Mouse (Mus musculus) midbrain, embryonic 16.5 days (tissue): ENCODE data around the gene Gper1. TPM values are rescaled to one million over a fixed set of nuclear protein-coding genes. Genes with fewer than 3 reads are reported as not detected.
A peak's percentile ranks its signal among the peaks of the same experiment; 100 is the strongest.

Experiments
- ATAC-seq: fragments of 200-750 bp; cut with Nextera tagmentation; 2 replicates; pipeline ENCODE4 v1.8.0; 2017; ENCODE audit warnings: moderate TSS enrichment
- H3K27ac ChIP-seq: fragments of 300-500 bp; sonication (generic); 2 replicates; pipeline ENCODE4 v1.5.1; 2014; ENCODE audit warnings: mild to moderate bottlenecking, low read length, mixed read lengths
- H3K27me3 ChIP-seq: fragments of 300-500 bp; sonication (generic); 2 replicates; pipeline ENCODE4 v1.6.1; 2014; ENCODE audit warnings: low read depth, low read length, mixed read lengths; ENCODE audit not compliant: control insufficient read depth, insufficient read depth
- H3K36me3 ChIP-seq: fragments of 300-500 bp; sonication (generic); 2 replicates; pipeline ENCODE4 v1.6.1; 2014; ENCODE audit warnings: mild to moderate bottlenecking, low read length, moderate library complexity, mixed read lengths; ENCODE audit not compliant: control insufficient read depth, insufficient read depth
- H3K4me1 ChIP-seq: fragments of 300-500 bp; sonication (generic); 2 replicates; pipeline ENCODE4 v1.6.1; 2014; ENCODE audit warnings: mild to moderate bottlenecking, low read length, mixed read lengths; ENCODE audit not compliant: control insufficient read depth, insufficient read depth
- H3K4me2 ChIP-seq: fragments of 300-500 bp; sonication (generic); 2 replicates; pipeline ENCODE4 v1.6.1; 2014; ENCODE audit warnings: mild to moderate bottlenecking, low read length, mixed read lengths
- H3K4me3 ChIP-seq: fragments of 300-500 bp; sonication (generic); 2 replicates; pipeline ENCODE4 v1.5.1; 2014; ENCODE audit warnings: low read depth, mild to moderate bottlenecking, low read length, moderate library complexity, mixed read lengths
- H3K9ac ChIP-seq: fragments of 300-500 bp; sonication (generic); 2 replicates; pipeline ENCODE4 v1.6.1; 2014; ENCODE audit warnings: low read depth, low read length, mixed read lengths
- H3K9me3 ChIP-seq: fragments of 300-500 bp; sonication (generic); replicated peaks from 2 replicates; pipeline ENCODE4 v1.6.1; 2014; ENCODE audit warnings: mild to moderate bottlenecking, low read length, mixed read lengths; ENCODE audit not compliant: control insufficient read depth, poor library complexity, severe bottlenecking
- WGBS: fragments of 180-500 bp; shearing (Covaris S2); extraction: QIAGEN DNeasy Blood & Tissue Kit; methylation state at CpG from one replicate; pipeline ENCODE4 v1.1.7; 2014; 5-methylcytosine and 5-hydroxymethylcytosine counted together
- polyA plus RNA-seq: library from polyadenylated mRNA; unstranded; fragments of >200 nt; fragmentation: Nextera tagmentation; extraction: Ambion mirVana; gene quantifications from 2 replicates; pipeline ENCODE4 v1.2.1, GENCODE M21; 2015

Gper1 gene
- polyA plus RNA-seq, 1 experiment from 2014 or later = 9.4 TPM

DNA sequence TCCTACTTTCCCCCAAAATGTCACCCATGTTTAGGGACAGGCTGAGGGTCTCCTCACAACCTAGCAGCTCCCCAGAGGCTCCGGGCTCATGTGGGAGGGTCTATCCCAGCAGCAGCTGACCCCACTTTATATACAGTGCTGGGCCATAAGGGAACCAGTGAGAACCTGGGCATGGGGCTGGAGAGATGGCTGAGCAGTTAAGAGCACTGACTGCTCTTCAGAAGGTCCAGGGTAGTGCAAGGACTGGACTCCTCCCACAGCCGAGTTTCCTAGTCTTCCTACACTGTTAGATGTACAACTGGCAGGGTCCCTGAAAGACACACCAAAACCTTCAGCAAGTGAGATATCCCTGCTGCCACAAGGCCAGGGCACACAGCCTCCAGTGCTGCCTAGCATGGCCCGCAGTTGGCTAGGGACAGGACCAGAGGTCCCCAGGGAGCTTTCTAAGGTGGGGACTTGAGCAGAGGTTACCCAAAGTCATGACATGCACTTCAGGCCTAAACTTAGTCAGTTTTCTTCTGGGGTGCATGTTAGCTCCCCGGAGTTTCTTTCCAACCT, 25.5 kb upstream of the Gper1 start:
- no peak overlapping the region for H3K9ac ChIP-seq
- no peaks in the 10 kb centered on the region for H3K9me3 ChIP-seq
- WGBS = 89% methylated on average over 4 of the region's 4 CpGs
- H3K36me3 ChIP-seq = no peaks in the 10 kb centered on the region
- no peak overlapping the region for H3K4me2 ChIP-seq
- no peak overlapping the region for H3K27ac ChIP-seq
- no peak overlapping the region for H3K4me3 ChIP-seq
- no peak for ATAC-seq
- no peaks in the 10 kb centered on the region for H3K27me3 ChIP-seq
- H3K4me1 ChIP-seq = peaks cover 3% of the 10 kb centered on the region; the same call in 1 of the 2 replicates

DNA sequence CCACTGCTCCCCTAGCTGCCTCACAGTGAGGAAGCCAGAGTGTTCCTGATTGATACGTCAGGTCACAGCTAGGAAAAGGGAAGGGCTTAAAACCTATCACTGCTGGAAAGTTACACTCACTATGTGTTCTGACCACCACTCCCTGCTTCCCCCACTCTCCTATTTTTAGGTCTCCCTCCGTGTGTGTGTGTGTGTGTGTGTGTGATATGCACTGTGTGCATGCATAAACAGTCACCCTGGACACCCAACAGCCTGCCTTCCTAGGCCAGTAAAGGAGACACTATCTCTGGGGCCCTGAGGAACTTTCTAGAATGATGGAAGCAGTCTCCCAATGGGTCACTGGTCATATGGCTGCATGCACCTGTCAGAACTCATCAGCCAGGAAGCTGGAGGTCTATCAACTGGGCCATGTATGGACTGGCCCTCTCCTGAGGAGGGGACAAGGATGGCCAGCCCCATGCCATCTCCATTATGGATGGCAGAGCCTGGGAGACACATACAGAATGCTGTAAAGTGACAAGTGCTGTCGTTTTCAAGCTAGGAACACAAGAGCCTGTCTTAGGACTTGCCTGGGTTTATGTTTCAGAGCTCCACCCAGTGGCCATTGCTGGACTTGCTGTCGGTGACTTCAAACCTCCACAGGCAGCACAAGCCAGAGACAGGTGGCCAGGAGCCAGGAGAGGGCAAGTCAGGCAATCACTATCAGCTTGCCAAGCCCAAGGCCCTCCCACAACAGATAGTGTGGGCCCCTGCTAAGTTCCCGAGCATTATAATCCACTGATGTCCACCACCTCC, 24.8 kb upstream of the Gper1 start:
- no peak overlapping the region for H3K4me3 ChIP-seq
- no peak overlapping the region for H3K9ac ChIP-seq
- H3K9me3 ChIP-seq = no peaks in the 10 kb centered on the region
- 44% methylated on average over 5 of the region's 5 CpGs for WGBS
- H3K36me3 ChIP-seq = no peaks in the 10 kb centered on the region
- H3K27me3 ChIP-seq = no peaks in the 10 kb centered on the region
- no peak overlapping the region for H3K4me2 ChIP-seq
- H3K4me1 ChIP-seq = peaks cover 3% of the 10 kb centered on the region; the same call in 1 of the 2 replicates
- H3K27ac ChIP-seq = no peak overlapping the region
- ATAC-seq = peak; percentile 76

DNA sequence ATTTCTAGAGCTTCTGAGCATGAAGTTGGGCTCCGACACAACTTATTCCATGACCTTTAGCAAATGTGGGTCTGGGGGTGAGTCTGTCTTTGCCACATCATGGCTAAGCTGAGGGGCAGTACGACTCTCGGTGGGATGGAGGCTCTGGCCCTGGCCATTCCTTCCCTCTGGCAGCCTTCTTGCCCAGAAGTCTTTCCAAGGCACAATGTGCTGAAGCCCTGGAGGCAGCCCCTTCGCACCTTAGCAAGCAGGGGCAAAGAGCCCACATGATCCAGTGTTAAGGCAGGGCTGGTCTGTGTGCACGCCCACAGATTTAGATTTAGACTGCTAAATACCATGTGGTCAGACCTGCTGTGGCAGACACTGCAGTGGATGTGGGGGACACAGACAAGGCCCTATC, 24.2 kb upstream of the Gper1 start:
- Histone ChIP-seq H3K9ac (no peak overlapping the region), H3K9me3 (no peaks in the 10 kb centered on the region), H3K4me2 (no peak overlapping the region), H3K4me3 (no peak overlapping the region), H3K27ac (no peak overlapping the region), H3K36me3 (no peaks in the 10 kb centered on the region), H3K27me3 (no peaks in the 10 kb centered on the region), H3K4me1 (peaks cover 3% of the 10 kb centered on the region; the same call in 1 of the 2 replicates)
- 83% methylated on average over 5 of the region's 5 CpGs for WGBS
- no peak for ATAC-seq

DNA sequence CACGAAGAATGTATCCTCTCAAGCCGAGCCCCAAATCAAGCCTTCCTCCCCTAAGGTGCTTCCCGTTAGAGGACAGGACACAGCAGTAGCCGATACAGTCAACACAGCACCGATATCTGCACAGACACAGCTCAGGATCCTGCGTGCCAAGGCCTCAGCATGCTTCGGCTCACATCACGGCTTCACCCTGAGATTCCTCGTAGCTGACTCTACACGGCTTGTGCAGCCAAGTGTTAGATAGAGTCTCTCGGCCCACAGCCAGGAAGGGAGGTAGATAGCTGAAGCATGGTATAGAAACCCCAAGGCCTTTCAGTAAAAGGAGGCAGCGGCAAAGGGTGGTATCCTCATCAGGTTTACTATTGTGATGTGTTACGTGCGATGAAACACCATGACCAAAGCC, 23.0 kb upstream of the Gper1 start:
- WGBS = 88% methylated on average over 14 of the region's 14 CpGs
- Histone ChIP-seq H3K27ac (no peak overlapping the region), H3K4me3 (no peak overlapping the region)

DNA sequence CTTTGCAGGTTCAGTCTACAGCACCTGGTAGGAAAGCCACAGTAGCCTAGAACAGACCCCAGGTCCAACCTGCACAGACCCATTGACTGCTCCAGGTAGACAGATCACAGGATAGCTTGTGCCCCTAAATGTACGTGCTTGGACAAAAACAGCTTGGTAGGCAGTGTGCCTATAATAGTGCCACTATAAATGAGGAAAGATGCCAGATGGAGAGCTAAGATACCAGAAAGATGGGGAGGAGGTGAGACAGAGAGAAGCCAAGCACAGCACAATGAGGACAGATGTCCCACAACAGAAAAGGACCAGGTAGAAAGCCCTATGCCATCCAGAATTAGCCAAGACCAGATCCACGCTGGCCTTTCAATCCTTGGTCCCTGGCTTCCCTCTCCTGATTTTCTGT, 20.8 kb upstream of the Gper1 start:
- WGBS = 94% methylated on average over 2 of the region's 2 CpGs
- H3K9ac ChIP-seq = no peak overlapping the region

More for the DNA sequence above, 23.0 kb upstream of the Gper1 start:
- Histone ChIP-seq H3K36me3 (no peaks in the 10 kb centered on the region), H3K27me3 (no peaks in the 10 kb centered on the region), H3K4me2 (no peak overlapping the region), H3K9me3 (no peaks in the 10 kb centered on the region), H3K9ac (no peak overlapping the region), H3K4me1 (peaks cover 3% of the 10 kb centered on the region; the same call in 1 of the 2 replicates)
- no peak for ATAC-seq

DNA sequence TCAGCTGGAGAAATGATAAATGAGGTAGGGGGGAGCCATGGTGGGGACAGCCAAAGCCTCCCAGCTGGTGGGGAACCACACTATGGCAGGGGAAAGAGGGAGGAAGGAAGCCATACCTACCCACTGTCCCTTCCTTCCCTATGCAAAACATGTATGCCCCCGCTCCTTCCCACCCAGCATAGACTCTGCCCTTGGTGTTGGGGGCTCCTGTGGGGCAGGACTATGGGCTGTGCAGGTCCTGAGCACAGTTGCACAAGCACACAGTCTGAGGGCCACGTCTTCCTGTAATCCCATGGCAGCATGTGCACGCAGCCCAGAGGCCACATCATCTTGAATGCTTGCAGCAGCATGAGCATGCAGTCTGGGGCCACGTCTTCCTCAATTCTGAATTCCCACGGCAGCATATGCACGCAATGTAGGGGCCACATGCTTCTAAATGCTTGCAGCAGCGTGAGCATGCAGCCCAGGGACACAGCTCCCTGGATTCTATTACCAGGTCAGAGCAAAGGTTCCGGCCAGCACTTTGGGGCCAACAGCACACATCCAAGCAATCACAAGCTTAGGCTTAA, 19.2 kb upstream of the Gper1 start:
- Histone ChIP-seq H3K9me3 (no peaks in the 10 kb centered on the region), H3K4me2 (no peak overlapping the region), H3K27ac (no peak overlapping the region), H3K27me3 (no peaks in the 10 kb centered on the region), H3K9ac (no peak overlapping the region), H3K4me3 (no peak overlapping the region), H3K36me3 (no peaks in the 10 kb centered on the region), H3K4me1 (no peaks in the 10 kb centered on the region)
- 94% methylated on average over 8 of the region's 8 CpGs for WGBS
- no peak for ATAC-seq

More for the DNA sequence above, 20.8 kb upstream of the Gper1 start:
- no peak for ATAC-seq
- Histone ChIP-seq H3K4me3 (no peak overlapping the region), H3K4me2 (no peak overlapping the region), H3K9me3 (no peaks in the 10 kb centered on the region), H3K27ac (no peak overlapping the region), H3K36me3 (no peaks in the 10 kb centered on the region), H3K27me3 (no peaks in the 10 kb centered on the region), H3K4me1 (peaks cover 3% of the 10 kb centered on the region; the same call in 1 of the 2 replicates)

DNA sequence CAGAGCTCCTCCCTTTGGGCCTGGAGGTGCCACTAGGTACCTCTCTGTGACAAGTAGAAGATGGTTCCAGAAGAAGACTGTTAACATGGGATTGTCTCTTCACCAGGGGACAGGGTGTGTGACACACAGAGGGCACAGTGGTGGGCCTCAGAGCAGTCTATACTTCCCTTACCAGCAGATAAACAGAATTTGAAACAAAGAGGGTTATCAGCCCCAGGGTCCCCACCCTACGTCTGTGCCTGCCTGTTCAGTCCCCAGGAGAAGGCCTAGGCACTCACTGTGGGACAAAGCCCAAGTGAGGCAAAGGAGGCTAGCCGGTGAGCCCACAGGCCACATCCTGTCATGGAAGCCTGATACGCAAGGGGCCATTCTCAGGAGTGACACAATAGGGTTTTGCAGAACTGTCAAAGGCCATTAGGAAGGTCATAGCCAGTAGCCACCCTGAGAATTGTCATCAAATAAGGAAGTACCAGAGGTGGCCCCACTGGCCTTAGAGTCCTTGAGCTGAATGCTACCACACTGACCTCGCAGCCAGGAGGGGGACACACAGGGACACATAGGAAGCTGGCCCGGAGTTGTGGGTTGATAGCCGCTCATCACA, 18.1 kb upstream of the Gper1 start, which contains the start of gene C130050O18Rik:
C130050O18Rik (plus strand) TSS at position 480 of the 601 bp plus-strand sequence.
- no peak for ATAC-seq
- WGBS = 81% methylated on average over 6 of the region's 6 CpGs
- H3K27ac ChIP-seq = no peak within 1 kb of the TSS

DNA sequence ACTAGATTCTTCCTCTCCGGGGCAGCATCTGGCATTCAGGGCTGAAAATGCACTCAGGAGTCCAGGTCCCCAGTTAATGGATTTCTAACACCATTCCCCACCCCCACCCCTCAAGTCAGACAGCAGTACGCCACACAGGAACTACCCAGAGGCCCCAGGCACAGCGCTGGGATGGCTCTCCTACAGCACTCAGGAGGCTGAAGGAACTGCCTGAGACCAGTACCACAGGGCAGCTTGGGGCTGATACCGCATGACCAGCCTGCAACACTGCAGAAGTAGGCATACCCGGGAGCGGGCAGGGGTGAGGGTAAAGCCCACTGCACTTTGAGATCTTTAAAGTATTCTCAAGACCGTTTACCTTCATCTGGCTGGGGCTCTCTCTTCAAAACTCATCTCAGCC, 17.5 kb upstream of the Gper1 start:
- no peak overlapping the region for H3K4me3 ChIP-seq
- H3K9ac ChIP-seq = no peak overlapping the region
- H3K4me2 ChIP-seq = no peak overlapping the region
- 80% methylated on average over 7 of the region's 7 CpGs for WGBS
- no peaks in the 10 kb centered on the region for H3K36me3 ChIP-seq
- H3K9me3 ChIP-seq = no peaks in the 10 kb centered on the region
- H3K27me3 ChIP-seq = no peaks in the 10 kb centered on the region
- H3K4me1 ChIP-seq = no peaks in the 10 kb centered on the region
- no peak overlapping the region for H3K27ac ChIP-seq
- ATAC-seq = no peak

More for the DNA sequence above, 18.1 kb upstream of the Gper1 start, which contains the start of gene C130050O18Rik:
- Histone ChIP-seq H3K9me3 (no peaks in the 10 kb centered on the region), H3K9ac (no peak within 1 kb of the TSS), H3K4me3 (no peak within 1 kb of the TSS), H3K4me2 (no peak within 1 kb of the TSS), H3K36me3 (no peaks in the 10 kb centered on the region), H3K27me3 (no peaks in the 10 kb centered on the region), H3K4me1 (no peaks in the 10 kb centered on the region)
